Mouse (Mus musculus): Measurements from ENCODE around the gene Stk25.

- no peak for TF ChIP-seq CTCF (IDR thresholded peaks at IDR 0.05; ENCODE audit: low read depth, low read length)
- no peak for TF ChIP-seq POLR2A (IDR thresholded peaks at IDR 0.05; ENCODE audit: borderline replicate concordance, low read depth, low read length)
These were observed 35.0 kb upstream of the Stk25 start for GRCm38 (mm10) chr1:93693502-93693901.
